Mouse (Mus musculus) erythroblast, adult 5-6 weeks (primary cell): ENCODE measurements at regions not wholly inside any gene's neighbourhood (a gene's known extent, or its start where the extent isn't known, plus 50 kb on each side); places are given as distances from the start of the nearest gene placed in this dataset.
"Not testable (repeated sequence)": the region's sequence is repeated elsewhere in the genome, so short reads cannot be mapped to it uniquely, and the experiment has no call there.

Experiments
- ATAC-seq: replicated peaks from 2 replicates; pipeline ENCODE4 v1.8.0; 2016; ENCODE audit warnings: moderate number of reproducible peaks, mild to moderate bottlenecking, moderate TSS enrichment, inconsistent platforms; ENCODE audit not compliant: poor library complexity, low FRiP score, severe bottlenecking

GRCm38 (mm10) chr9:115844340-115844739 is 64.9 kb upstream of the Gadl1 start:
- no peak for ATAC-seq

GRCm38 (mm10) chr9:115845091-115845490 is 64.2 kb upstream of the Gadl1 start:
- no peak for ATAC-seq

GRCm38 (mm10) chr9:115847289-115848074 is 61.8 kb upstream of the Gadl1 start:
- no peak for ATAC-seq

GRCm38 (mm10) chr9:115853210-115853842 is 55.9 kb upstream of the Gadl1 start:
- not testable (repeated sequence) for ATAC-seq

GRCm38 (mm10) chr9:115857301-115857700 is 52.0 kb upstream of the Gadl1 start:
- no peak for ATAC-seq

GRCm38 (mm10) chr9:115858848-115859247 is 50.4 kb upstream of the Gadl1 start:
- no peak for ATAC-seq
